Mouse (Mus musculus): ENCODE results near the gene Ripk3.

Ripk3 gene

DNA sequence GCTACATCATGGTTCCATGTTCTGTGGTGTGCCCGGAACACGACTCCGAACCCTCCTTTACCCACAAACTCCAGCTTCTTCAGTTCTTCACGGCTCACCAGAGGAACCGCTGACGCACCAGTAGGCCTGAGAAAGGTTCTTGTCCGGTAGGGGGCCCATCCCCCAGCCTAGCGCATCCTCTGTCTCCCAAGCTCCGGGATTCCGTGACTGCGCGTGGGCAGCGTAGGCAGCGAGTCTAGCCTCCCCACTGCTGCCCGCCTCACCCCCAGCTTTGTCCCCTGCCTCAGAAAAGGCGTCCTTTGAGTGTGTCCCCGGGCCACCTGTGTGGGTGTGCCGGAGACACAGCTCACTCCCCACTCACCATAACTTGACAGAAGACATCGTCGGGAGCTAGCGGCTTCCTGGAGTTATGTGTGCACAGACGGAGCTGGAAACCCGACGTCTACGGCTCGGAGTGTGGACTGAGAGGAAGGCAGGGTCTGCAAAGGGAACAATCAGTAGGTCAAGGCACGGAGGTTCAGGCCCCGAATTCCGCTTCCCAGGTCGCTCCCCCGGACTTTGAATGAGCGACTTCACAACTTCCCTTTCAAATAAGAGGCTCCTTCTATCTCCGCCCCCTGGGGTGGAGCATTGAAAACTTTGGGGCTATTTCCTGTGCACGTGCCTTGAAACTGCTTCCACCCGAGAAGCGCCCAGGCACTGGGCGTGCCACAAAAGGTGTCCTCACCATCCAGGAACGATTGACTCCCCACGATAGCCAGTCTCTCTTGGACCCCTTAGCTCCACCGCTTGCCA, at the start of gene Ripk3:
Ripk3 (minus strand) TSS at position 610 of the 795 bp plus-strand sequence.
- DNase-seq: peak; percentile 58 to 71

DNA sequence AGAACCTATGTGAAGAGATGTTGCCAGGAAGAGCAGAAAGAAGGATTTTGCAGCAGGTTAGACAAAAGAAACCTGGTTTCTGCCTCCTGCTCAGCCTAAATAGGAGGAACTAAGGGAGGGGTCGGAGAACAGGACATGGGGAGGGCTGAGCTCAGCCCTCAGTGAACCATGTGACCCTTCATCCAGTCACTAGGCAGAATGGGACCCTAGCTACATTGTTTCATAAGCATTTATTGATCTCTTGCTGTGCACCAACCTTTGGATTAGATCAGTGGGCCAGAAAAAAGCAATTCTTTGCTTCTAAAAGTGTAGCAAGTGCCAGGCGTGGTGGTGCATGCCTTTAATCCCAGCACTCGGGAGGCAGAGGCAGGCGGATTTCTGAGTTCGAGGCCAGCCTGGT, 49.6 kb upstream of the Ripk3 start:
- DNase-seq: no peak

GRCm38 (mm10) chr14:55834808-55835533, 46.3 kb upstream of the Ripk3 start:
- no peak for DNase-seq

DNA sequence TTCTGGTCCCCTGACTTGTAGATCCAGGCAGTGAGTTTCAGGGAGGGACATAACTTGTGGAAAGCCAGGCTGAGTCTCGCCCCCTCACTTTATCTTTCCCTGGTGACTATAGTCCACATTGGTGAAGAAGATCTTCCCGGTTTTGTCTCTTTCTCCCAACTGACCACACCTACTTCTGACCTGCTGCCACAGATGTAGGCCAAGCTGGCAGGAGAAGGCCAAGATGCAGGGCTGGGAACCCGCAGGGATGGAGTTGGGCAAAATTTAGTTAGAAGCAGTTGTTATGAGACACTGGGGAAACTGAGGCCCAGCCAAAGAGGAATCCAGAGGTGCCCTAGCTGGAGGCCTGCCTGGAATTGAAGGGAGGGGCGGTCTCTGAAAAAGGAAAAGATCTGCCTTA, 44.5 kb upstream of the Ripk3 start:
- no peak for DNase-seq

- no peak for DNase-seq
Observed at GRCm38 (mm10) chr14:55830331-55830730, 41.7 kb upstream of the Ripk3 start.

- DNase-seq: no peak
Observed at GRCm38 (mm10) chr14:55829854-55830253, 41.2 kb upstream of the Ripk3 start.

GRCm38 (mm10) chr14:55828716-55829263, 40.1 kb upstream of the Ripk3 start:
- DNase-seq: peak in 1 of 2 experiments; percentile 43

- DNase-seq: peak in 1 of 2 experiments; percentile 18
Observed at GRCm38 (mm10) chr14:55826551-55827340, 38.1 kb upstream of the Ripk3 start.

- DNase-seq: no peak
Observed at GRCm38 (mm10) chr14:55826142-55826541, 37.5 kb upstream of the Ripk3 start.

- peak; percentile 50 to 66 for DNase-seq
Observed at GRCm38 (mm10) chr14:55825216-55826051, 36.8 kb upstream of the Ripk3 start.

DNA sequence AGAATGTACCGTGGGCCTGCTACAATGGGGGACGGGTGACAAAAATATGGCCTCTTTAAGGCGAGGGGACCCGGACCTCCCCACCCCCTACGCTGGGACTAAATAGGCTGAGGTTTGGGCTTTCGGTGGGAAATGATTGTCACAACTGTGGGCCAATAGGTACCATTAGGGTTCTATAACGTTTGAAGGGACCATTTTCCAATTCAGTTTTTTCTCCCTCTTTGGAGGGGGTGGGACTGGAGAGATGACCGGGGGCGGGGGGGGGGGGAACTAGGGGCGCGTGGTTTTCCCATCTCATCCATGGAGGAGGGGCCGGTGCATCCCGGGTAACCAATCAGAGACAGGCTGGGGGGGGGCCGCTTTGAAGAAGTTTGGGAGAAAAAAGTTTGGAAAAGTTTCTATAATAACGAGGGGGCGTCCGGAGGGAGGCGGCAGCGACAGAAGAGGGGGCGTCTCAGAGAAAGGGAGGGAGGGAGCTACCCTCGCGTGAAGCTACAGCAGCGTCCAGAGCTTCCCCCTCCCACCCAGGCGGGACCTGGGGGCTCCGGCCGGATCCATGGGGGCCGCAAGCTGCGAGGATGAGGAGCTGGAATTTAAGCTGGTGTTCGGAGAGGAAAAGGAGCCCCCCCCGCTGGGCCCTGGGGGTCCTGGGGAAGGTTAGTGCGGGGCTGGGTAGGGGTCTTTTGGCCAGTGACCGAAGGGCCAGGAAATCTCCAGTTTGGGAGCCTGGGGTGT, 36.0 kb upstream of the Ripk3 start:
- peak; percentile 68 to 83 for DNase-seq

GRCm38 (mm10) chr14:55824001-55824480, 35.4 kb upstream of the Ripk3 start:
- peak; percentile 68 to 76 for DNase-seq

DNA sequence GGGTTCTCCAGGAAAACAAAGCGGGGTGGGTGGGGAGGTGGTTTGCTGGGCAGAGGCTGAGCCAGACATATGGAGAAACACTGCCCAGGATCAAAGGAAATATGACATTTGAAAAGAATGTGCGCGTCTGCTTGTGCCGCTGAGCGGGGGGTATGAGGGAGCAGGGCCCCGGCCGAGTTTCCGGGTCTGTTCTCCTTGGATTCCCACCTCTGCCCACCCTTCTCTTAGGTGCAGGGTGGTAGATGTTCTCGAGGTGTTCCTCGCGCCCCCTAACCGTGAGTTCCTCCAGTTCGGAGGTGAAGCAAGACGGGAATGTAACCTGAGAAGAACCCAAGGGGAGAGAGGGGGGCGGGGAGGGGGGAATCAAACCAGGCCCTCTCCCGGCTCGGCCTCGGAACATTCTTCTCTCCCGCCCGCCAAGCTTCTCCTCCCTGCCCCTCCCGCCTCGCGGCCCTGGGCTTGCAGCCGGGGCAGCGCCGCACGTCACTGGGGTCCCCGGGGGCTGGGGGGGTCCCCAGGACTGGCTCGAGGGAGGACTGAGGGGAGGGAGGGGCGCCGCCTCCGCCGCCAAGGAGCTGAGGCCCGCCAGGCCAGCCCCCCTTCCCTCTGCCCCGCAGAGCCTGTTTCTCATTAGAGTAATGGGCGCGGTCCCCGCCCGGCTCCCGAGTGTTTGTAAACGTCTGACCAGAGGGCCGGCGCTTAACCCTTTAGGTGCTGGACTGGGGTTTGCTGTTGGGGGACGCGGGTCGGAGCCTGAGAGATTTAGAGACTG, 34.5 kb upstream of the Ripk3 start, which contains the start of gene Nfatc4:
Nfatc4 (plus strand) TSS at position 154 of the 772 bp plus-strand sequence.
- peak; percentile 93 to 97 for DNase-seq

DNA sequence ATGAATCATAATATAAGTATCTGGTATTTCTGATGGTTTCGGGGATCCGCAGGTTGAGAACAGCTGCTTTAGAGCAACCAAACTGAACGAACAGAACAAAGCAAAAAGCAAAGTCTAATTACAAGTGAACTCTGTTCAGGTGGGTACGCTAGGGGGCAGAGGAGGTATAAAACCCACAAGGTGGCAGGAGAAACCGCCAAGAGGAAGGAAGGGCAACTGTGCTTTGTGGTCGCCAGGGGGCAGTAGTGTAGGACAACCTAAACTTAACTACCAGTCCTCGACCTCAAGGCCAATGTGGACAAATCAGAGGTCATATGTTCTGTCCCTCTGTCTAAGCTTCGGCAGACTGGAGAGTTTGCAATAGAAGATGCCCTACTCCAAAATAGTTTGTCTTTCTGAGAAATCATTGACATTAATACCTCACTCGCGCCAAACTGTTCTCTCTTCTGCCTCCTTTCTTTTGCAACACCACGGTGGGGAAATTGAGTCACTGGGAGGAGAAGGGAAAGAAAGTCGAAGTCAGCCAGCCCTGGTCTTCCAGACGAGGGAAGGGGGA, 33.8 kb upstream of the Ripk3 start:
- DNase-seq: peak; percentile 77 to 89

- peak in 1 of 2 experiments; percentile 3 for DNase-seq
Observed at GRCm38 (mm10) chr14:55820576-55820975, 31.9 kb upstream of the Ripk3 start.

- DNase-seq: peak in 1 of 2 experiments; percentile 3
Observed at GRCm38 (mm10) chr14:55819845-55820405, 31.3 kb upstream of the Ripk3 start.

DNA sequence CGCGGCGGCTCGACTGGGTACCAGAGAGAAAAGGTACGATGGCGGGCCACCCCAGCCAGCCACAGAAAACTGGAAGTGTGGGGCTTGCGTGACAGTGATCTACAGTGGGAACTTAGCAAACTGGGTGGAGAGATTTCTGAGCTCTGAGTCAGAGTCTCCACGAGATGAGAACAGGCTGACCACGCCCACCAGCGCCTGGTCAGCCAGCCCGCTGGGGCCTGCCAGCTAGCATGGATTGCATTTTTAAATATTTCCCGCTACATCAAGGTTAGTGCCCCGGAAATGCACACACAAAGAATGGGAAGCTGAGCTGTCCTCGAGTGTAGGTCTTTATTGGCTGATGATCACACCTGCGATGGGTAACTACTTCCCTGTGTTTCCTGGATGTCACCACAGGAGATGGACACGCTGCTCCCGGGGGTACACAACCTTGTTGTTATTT, 26.7 kb upstream of the Ripk3 start:
- peak; percentile 79 to 85 for DNase-seq

DNA sequence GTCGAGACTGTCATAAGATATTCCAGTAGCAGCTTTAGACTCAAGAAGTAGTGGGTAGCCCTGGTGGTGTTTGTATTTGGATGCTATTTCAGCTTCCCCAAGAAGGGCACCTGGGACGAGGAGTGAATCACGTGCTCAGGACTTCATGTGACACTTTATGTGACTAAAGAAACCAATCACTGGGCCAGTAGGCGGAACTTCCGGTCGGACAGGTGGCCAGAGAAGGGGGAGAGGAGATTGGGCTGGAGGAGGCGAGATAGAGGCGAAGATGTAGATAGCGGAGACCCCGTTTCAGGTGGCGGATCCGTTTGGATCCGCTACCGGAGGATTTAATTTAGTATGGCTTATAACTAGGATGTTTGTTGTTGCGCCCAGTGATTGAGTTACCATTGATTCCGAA, 26.2 kb upstream of the Ripk3 start:
- peak; percentile 75 to 79 for DNase-seq

Data from lung, postnatal 4 days (tissue).